10 mouse cellular contexts compared by ENCODE assay signal in the genomic region with DNA sequence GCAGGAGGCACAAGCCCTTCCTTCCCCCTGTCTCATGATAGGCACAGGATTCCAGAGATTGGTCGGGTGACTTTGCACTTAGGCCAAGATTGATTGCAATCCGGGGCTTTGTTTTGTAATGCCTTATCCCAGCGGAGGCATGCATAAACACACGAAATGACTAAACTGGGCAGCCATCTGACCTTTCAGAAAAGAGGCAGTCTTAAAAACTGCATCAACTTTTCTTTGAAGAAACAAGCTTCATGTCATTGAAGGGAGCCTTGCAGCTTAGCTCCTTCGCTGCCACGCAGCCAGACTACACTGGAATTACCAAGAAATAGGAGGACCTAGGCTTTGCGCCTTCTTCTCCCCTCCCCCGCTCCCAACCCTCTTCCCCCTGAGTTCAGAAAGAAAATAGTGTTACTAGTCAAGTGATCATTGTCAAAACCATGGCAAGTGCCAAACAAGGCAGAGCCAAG.
DNase-seq lines count a peak whose midpoint lies in the region; ATAC-seq and TF ChIP-seq lines count a peak whose summit lies in the region.
"Had no signal": no experiment of that assay in that cellular context is flagged by ENCODE, and none has a peak within 500 bp of the region (broad histone marks: within the 10 kb centered on the region; RNA-seq: fewer than 3 reads in every experiment).

No protein-coding gene starts in this region.

- no peak for TF ChIP-seq POLR2A in brain, embryonic 14.5 days (IDR thresholded peaks at IDR 0.05; ENCODE audit: borderline replicate concordance, extremely low read depth, insufficient read depth, insufficient read length, poor library complexity, severe bottlenecking)

- H3K9ac ChIP-seq in heart, embryonic 15.5 days: no peak overlapping the region
- no peak overlapping the region for H3K9ac ChIP-seq in stomach, embryonic 15.5 days

- H3K4me1 ChIP-seq in heart, embryonic 15.5 days (replicated peaks): peaks cover 6% of the 10 kb centered on the region; the same call in 1 of the 2 replicates
- H3K4me1 ChIP-seq in stomach, embryonic 15.5 days: peaks cover 8% of the 10 kb centered on the region

- TF ChIP-seq CTCF in brain, embryonic 14.5 days (IDR thresholded peaks at IDR 0.05; ENCODE audit: borderline replicate concordance, extremely low read depth, insufficient read depth, insufficient read length): no peak

- DNase-seq in left cerebral cortex, postnatal 14 days (ENCODE audit: low spot score in 2 of 2): peak; percentile 30 to 31
- DNase-seq in left cerebral cortex, adult 11 months (ENCODE audit: low spot score): no peak
- peak; percentile 94 for DNase-seq in brain, embryonic 14.5 days (ENCODE audit: low read depth)
- peak; percentile 6 to 24 for DNase-seq in left cerebral cortex, postnatal 25 days (ENCODE audit: low spot score in 2 of 2)
- DNase-seq in spleen, adult 12 weeks (ENCODE audit: low spot score): no peak

- 0 out of 2 replicates have a peak overlapping the region, but pooled peaks have one; percentile 24 for H3K27ac ChIP-seq in heart, embryonic 15.5 days
- peak overlapping the region; percentile 55 for H3K27ac ChIP-seq in stomach, embryonic 15.5 days
- H3K27ac ChIP-seq: heart, adult 2 months had no signal

- no peak overlapping the region for H3K4me2 ChIP-seq in heart, embryonic 15.5 days
- peak overlapping the region; percentile 0; the same call in 1 of the 2 replicates for H3K4me2 ChIP-seq in stomach, embryonic 15.5 days

- no peaks in the 10 kb centered on the region for H3K27me3 ChIP-seq in heart, embryonic 15.5 days
- H3K27me3 ChIP-seq in stomach, embryonic 15.5 days (replicated peaks): no peaks in the 10 kb centered on the region
- H3K27me3 ChIP-seq: Patski had no signal

- H3K4me3 ChIP-seq in heart, embryonic 15.5 days: no peak overlapping the region
- no peak overlapping the region for H3K4me3 ChIP-seq in stomach, embryonic 15.5 days (replicated peaks)
- H3K4me3 ChIP-seq: heart, adult 2 months had no signal

- WGBS in heart, embryonic 15.5 days: 34% methylated on average over 8 of the region's 8 CpGs
- 17% methylated on average over 8 of the region's 8 CpGs for WGBS in stomach, embryonic 15.5 days

- ATAC-seq in heart, embryonic 15.5 days (replicated peaks; ENCODE audit: insufficient number of reproducible peaks, insufficient read depth, low FRiP score, low read depth): no peak
- no peak for ATAC-seq in stomach, embryonic 15.5 days (ENCODE audit: insufficient read depth, low FRiP score, low read depth)
- no peak for ATAC-seq in granulocyte monocyte progenitor cell, adult 5-6 weeks (replicated peaks; ENCODE audit: poor library complexity, severe bottlenecking)
- ATAC-seq: Patski had no signal

- H3K9me3 ChIP-seq in heart, embryonic 15.5 days (replicated peaks): no peaks in the 10 kb centered on the region
- H3K9me3 ChIP-seq in stomach, embryonic 15.5 days: no peaks in the 10 kb centered on the region

- intact Hi-C loops in left cerebral cortex, postnatal 14 days (cut with DNase I): loop anchor here (2.0 to 10.0 kb wide), 3 partner anchors 343 to 659 kb away; no protein-coding TSS in a partner anchor
- intact Hi-C loops in left cerebral cortex, postnatal 25 days (cut with DNase I): loop anchor here (2.0 to 10.0 kb wide), 5 partner anchors 341 to 1301 kb away; no protein-coding TSS in a partner anchor

- H3K36me3 ChIP-seq in heart, embryonic 15.5 days: no peaks in the 10 kb centered on the region
- H3K36me3 ChIP-seq in stomach, embryonic 15.5 days: no peaks in the 10 kb centered on the region

Comparison
In these comparisons a context has a peak if more than half of its experiments do, and no peak if none do; other contexts are left out.
1. DNase-seq: peak in left cerebral cortex, postnatal 14 days (2 of 2), brain, embryonic 14.5 days (single experiment) and left cerebral cortex, postnatal 25 days (2 of 2); none in left cerebral cortex, adult 11 months (single experiment) and spleen, adult 12 weeks (single experiment).